Mouse (Mus musculus) stomach, embryonic 16.5 days (tissue): ENCODE results near the gene Ncor2. TPM values are rescaled to one million over a fixed set of nuclear protein-coding genes. Genes with fewer than 3 reads are reported as not detected.

Experiments
- ATAC-seq: fragments of 200-750 bp; cut with Nextera tagmentation; 2 replicates; pipeline ENCODE4 v1.8.0; 2017; ENCODE audit warnings: moderate number of reproducible peaks, moderate TSS enrichment; ENCODE audit not compliant: insufficient read depth, low FRiP score
- H3K27ac ChIP-seq: fragments of 300-500 bp; sonication (generic); 2 replicates; pipeline ENCODE4 v1.5.1; 2014; ENCODE audit warnings: low read length
- H3K27me3 ChIP-seq: fragments of 300-500 bp; sonication (generic); 2 replicates; pipeline ENCODE4 v1.6.1; 2014; ENCODE audit warnings: low read length, control low read depth, mixed read lengths; ENCODE audit not compliant: control insufficient read depth, insufficient read depth
- H3K36me3 ChIP-seq: fragments of 300-500 bp; sonication (generic); 2 replicates; pipeline ENCODE4 v1.6.1; 2014; ENCODE audit warnings: low read length; ENCODE audit not compliant: control insufficient read depth, insufficient read depth
- H3K4me1 ChIP-seq: fragments of 300-500 bp; sonication (generic); 2 replicates; pipeline ENCODE4 v1.6.1; 2014; ENCODE audit warnings: low read length, control low read depth, mixed read lengths; ENCODE audit not compliant: control insufficient read depth, insufficient read depth
- H3K4me2 ChIP-seq: fragments of 300-500 bp; sonication (generic); 2 replicates; pipeline ENCODE4 v1.6.1; 2014; ENCODE audit warnings: low read depth, low read length, mixed read lengths
- H3K4me3 ChIP-seq: fragments of 300-500 bp; sonication (generic); replicated peaks from 2 replicates; pipeline ENCODE4 v1.5.1; 2014; ENCODE audit warnings: mild to moderate bottlenecking, low read length
- H3K9ac ChIP-seq: fragments of 300-500 bp; sonication (generic); 2 replicates; pipeline ENCODE4 v1.6.1; 2014; ENCODE audit warnings: low read length
- H3K9me3 ChIP-seq: fragments of 300-500 bp; sonication (generic); replicated peaks from 2 replicates; pipeline ENCODE4 v1.6.1; 2016; ENCODE audit warnings: low read length, control low read depth; ENCODE audit not compliant: control insufficient read depth
- WGBS: fragments of 180-500 bp; shearing (Covaris S2); extraction: QIAGEN DNeasy Blood & Tissue Kit; methylation state at CpG from one replicate; pipeline ENCODE4 v1.1.7; 2014; 5-methylcytosine and 5-hydroxymethylcytosine counted together
- polyA plus RNA-seq: library from polyadenylated mRNA; unstranded; fragments of >200 nt; fragmentation: Nextera tagmentation; extraction: Ambion mirVana; gene quantifications from 2 replicates; pipeline ENCODE4 v1.2.1, GENCODE M21; 2015

Ncor2 gene
- polyA plus RNA-seq, 1 experiment from 2014 or later = 24.6 TPM

DNA sequence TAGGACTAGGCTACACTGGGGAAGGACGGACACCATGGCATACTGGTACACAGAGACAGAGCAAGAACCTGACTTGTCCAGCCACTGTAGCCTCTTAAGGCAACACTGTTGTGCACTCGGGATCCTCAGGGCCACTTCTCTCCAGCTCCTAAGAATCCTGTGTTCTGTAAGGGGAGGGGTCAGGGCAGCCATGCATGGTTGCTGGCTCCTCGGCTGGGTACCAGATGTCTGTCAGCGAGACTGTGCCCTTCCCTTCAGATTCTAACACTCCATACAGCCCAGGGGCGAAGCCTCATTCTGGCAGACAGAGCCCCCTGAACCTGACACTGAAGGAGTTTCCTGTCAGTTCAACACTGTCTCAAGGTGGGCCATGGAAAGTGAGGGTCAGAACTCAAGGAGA lies 109.6 kb downstream of the Ncor2 start:
- H3K36me3 ChIP-seq = peaks cover 20% of the 10 kb centered on the region; the same call in 1 of the 2 replicates
- no peak for ATAC-seq
- H3K4me2 ChIP-seq = no peak overlapping the region
- H3K9ac ChIP-seq = peak overlapping the region; percentile 14; the same call in 1 of the 2 replicates
- no peaks in the 10 kb centered on the region for H3K27me3 ChIP-seq
- H3K4me3 ChIP-seq = no peak overlapping the region
- peaks cover 56% of the 10 kb centered on the region for H3K4me1 ChIP-seq
- H3K27ac ChIP-seq = no peak overlapping the region; the same call in 1 of the 2 replicates
- WGBS = 71% methylated on average over 5 of the region's 5 CpGs
- no peaks in the 10 kb centered on the region for H3K9me3 ChIP-seq

DNA sequence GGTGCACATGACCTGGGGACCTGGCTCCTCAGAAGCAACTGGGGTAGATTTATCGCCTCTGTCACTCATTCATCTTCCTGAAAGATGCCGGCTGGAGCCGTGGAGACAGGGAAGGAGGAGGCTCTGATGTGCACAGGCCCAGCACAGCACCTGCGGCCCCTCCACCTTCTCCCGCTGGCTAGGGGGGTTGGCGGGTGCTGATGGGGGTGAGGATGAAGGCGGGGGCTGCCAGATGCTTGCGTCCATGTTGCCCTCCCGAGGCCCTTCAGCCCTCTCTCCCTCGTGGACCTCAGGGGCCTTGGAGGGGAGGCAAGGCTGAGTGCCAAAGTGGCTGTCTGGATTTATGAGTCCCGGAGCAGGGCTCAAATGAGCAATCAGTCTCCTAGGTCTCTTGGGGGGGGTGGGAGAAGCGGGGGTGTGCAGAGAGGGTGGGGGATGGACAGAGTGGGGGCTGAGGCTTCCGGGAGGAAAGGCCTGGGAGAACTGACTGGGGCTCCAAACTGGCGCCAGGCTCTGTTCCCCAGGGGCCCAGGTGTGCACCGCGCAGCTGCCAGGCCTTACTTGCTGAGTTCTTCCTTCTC lies 110.6 kb downstream of the Ncor2 start:
- WGBS = 42% methylated on average over 16 of the region's 16 CpGs
- Histone ChIP-seq H3K4me1 (peaks cover 54% of the 10 kb centered on the region), H3K9me3 (no peaks in the 10 kb centered on the region), H3K4me2 (no peak overlapping the region), H3K27me3 (no peaks in the 10 kb centered on the region), H3K9ac (peak overlapping the region; percentile 27; the same call in 1 of the 2 replicates), H3K27ac (peak overlapping the region; percentile 67), H3K4me3 (no peak overlapping the region), H3K36me3 (peaks cover 19% of the 10 kb centered on the region; the same call in 1 of the 2 replicates)
- ATAC-seq = peak; percentile 38; the same call in 1 of the 2 replicates

DNA sequence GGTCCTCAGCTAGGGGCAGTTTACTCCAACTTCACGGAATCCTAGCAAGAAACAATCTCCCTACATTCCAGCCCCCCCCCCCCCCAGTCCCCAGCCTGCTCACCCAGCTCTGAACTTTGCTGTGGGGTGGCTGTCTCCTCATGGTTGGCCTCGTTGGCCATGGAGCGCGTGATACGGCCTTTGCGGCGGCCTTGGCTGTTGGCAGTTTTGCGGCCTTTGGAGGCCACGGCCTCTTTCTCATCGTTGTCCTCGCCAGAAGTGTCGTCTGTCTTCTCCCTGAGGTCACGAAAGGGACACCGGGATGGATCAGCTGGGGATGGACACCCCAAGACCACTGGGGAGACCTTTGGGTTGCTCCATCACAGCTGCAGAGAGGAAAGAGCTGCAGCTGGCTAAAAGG lies 111.3 kb downstream of the Ncor2 start:
- H3K4me2 ChIP-seq = no peak overlapping the region
- no peak overlapping the region for H3K4me3 ChIP-seq
- no peak overlapping the region for H3K9ac ChIP-seq
- 79% methylated on average over 14 of the region's 14 CpGs for WGBS
- H3K27ac ChIP-seq = no peak overlapping the region
- ATAC-seq = no peak
- no peaks in the 10 kb centered on the region for H3K27me3 ChIP-seq
- peaks cover 16% of the 10 kb centered on the region; the same call in 1 of the 2 replicates for H3K36me3 ChIP-seq
- H3K4me1 ChIP-seq = peaks cover 48% of the 10 kb centered on the region
- H3K9me3 ChIP-seq = no peaks in the 10 kb centered on the region

GRCm38 (mm10) chr5:125066479-125067471 lies 112.2 kb downstream of the Ncor2 start:
- no peak for ATAC-seq
- Histone ChIP-seq H3K4me1 (peaks cover 39% of the 10 kb centered on the region), H3K36me3 (peaks cover 16% of the 10 kb centered on the region; the same call in 1 of the 2 replicates), H3K27ac (no peak overlapping the region), H3K27me3 (no peaks in the 10 kb centered on the region), H3K9ac (no peak overlapping the region), H3K4me3 (no peak overlapping the region), H3K4me2 (no peak overlapping the region), H3K9me3 (no peaks in the 10 kb centered on the region)
- 91% methylated on average over 13 of the region's 13 CpGs for WGBS

DNA sequence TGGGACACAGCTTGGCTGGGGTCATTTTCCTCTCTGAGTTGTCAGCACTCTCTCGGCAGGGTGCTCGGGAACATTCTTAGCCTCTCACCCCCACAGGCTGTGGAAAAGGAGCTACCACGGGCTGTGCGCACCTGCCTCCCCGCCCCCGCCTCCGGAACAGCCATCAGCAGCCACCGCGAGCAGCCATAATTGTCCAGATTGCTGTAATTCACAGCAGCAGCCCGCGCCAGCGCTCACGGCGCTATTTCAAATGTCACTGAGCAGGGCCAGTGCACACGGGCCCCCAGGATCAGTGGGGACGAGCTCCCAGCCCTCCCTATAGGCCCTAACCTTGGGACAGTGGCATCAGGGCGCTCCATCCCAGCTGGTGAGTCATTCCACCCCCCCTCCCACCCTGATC lies 116.0 kb downstream of the Ncor2 start:
- Histone ChIP-seq H3K27me3 (no peaks in the 10 kb centered on the region), H3K36me3 (peaks cover 14% of the 10 kb centered on the region; the same call in 1 of the 2 replicates), H3K9me3 (no peaks in the 10 kb centered on the region), H3K27ac (no peak overlapping the region), H3K4me2 (no peak overlapping the region), H3K4me1 (peaks cover 30% of the 10 kb centered on the region), H3K9ac (no peak overlapping the region), H3K4me3 (no peak overlapping the region)
- no peak for ATAC-seq
- WGBS = 74% methylated on average over 17 of the region's 17 CpGs

DNA sequence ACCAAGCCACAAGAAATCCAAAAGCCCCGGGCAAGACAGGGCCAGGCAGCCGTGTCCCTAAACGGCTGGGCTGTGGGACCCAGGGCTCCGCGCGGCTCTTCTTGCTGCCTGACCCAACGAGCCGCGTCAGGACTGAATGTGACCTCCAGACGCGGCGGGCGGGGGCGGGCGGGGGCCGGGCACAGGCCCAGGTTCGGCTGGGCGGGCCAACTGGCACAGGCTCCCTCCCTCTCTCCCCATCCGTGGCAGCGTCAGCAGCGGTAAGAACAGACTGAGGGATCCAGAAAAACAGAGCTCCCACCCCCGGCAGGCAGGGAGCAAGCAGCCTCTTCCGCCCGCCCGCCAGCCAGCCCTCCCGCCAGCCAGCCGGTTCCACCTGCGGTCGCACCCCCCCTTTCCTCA lies 120.8 kb downstream of the Ncor2 start:
- Histone ChIP-seq H3K4me1 (peaks cover 59% of the 10 kb centered on the region), H3K36me3 (peaks cover 3% of the 10 kb centered on the region; the same call in 1 of the 2 replicates), H3K27ac (peak overlapping the region; percentile 75), H3K27me3 (no peaks in the 10 kb centered on the region), H3K4me2 (peak overlapping the region; percentile 57), H3K9me3 (no peaks in the 10 kb centered on the region), H3K4me3 (peak overlapping the region; percentile 34), H3K9ac (peak overlapping the region; percentile 67)
- 7% methylated on average over 29 of the region's 29 CpGs for WGBS
- peak; percentile 48 for ATAC-seq

GRCm38 (mm10) chr5:125057555-125058266 lies 121.3 kb downstream of the Ncor2 start:
- peaks cover 63% of the 10 kb centered on the region for H3K4me1 ChIP-seq
- H3K36me3 ChIP-seq = peaks cover 3% of the 10 kb centered on the region; the same call in 1 of the 2 replicates
- H3K27ac ChIP-seq = peak overlapping the region; percentile 75
- H3K4me2 ChIP-seq = peak overlapping the region; percentile 57
- 24% methylated on average over 29 of the region's 29 CpGs for WGBS
- no peaks in the 10 kb centered on the region for H3K27me3 ChIP-seq
- ATAC-seq = peak; percentile 26
- peak overlapping the region; percentile 34 for H3K4me3 ChIP-seq
- H3K9ac ChIP-seq = peak overlapping the region; percentile 67
- no peaks in the 10 kb centered on the region for H3K9me3 ChIP-seq

GRCm38 (mm10) chr5:125056696-125057554 lies 122.1 kb downstream of the Ncor2 start:
- Histone ChIP-seq H3K4me2 (peak overlapping the region; percentile 57), H3K9me3 (no peaks in the 10 kb centered on the region), H3K36me3 (peaks cover 6% of the 10 kb centered on the region; the same call in 1 of the 2 replicates), H3K9ac (peak overlapping the region; percentile 67; the same call in 1 of the 2 replicates), H3K4me3 (peak overlapping the region; percentile 34), H3K27me3 (no peaks in the 10 kb centered on the region), H3K4me1 (peaks cover 63% of the 10 kb centered on the region), H3K27ac (peak overlapping the region; percentile 75)
- WGBS = 17% methylated on average over 19 of the region's 19 CpGs
- ATAC-seq = peak; percentile 17
